Mouse (Mus musculus): Measurements from ENCODE around the gene Arl6. TPM values are rescaled to one million over a fixed set of nuclear protein-coding genes. Genes with fewer than 3 reads are reported as not detected.
A peak's percentile ranks its signal among the peaks of the same experiment; 100 is the strongest.

Arl6 gene
- polyA plus RNA-seq (2016; fragmentation: Nextera tagmentation; extraction: Ambion mirVana), result 57.6 and 58.6 TPM in 2 replicates

- WGBS, result under 1% methylated on average over 46 of the region's 46 CpGs
- Histone ChIP-seq H3K36me3 (replicated peaks) (no peaks in the 10 kb centered on the region; the same call in 1 of the 2 replicates), H3K4me3 (peak within 1 kb of the TSS; percentile 82), H3K27ac (peak within 1 kb of the TSS; percentile 97), H3K9me3 (no peaks in the 10 kb centered on the region), H3K4me1 (peaks cover 10% of the 10 kb centered on the region), H3K27me3 (ENCODE audit: poor library complexity, severe bottlenecking) (no peaks in the 10 kb centered on the region)
- DNase-seq (ENCODE audit: extremely low spot score, low spot score), result peak; percentile 92
These were observed at the start of gene Arl6 for GRCm38 (mm10) chr16:59639102-59639691. Gene Arl6, minus strand, starts transcription at chr16:59639391.

DNA sequence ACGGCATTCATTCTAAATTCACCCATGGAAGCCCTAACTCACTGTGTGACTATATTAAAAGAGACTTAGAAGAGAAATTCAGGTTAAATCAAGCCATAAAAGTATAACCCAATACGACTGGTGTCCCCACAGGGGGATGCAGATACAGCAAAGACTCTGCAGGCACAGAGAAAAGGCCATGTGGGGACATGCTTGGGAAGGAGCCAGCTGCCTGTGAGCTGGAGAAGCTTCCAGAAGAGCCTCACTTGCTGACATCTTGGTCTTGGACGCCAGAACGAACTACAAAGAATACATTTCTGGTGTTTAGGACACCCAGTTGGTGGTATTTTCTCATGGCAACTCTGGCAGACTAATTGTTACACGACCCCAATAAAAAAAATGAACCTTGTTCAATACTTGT, 45.9 kb upstream of the Arl6 start:
- no peaks in the 10 kb centered on the region for H3K4me1 ChIP-seq
- no peak for DNase-seq (ENCODE audit: extremely low spot score, low spot score)
- no peak overlapping the region for H3K4me3 ChIP-seq
- WGBS, result 84% methylated on average over 5 of the region's 5 CpGs
- H3K9me3 ChIP-seq, result no peaks in the 10 kb centered on the region
- H3K27me3 ChIP-seq (ENCODE audit: poor library complexity, severe bottlenecking), result no peaks in the 10 kb centered on the region
- no peak overlapping the region for H3K27ac ChIP-seq
- H3K36me3 ChIP-seq (replicated peaks), result no peaks in the 10 kb centered on the region

DNA sequence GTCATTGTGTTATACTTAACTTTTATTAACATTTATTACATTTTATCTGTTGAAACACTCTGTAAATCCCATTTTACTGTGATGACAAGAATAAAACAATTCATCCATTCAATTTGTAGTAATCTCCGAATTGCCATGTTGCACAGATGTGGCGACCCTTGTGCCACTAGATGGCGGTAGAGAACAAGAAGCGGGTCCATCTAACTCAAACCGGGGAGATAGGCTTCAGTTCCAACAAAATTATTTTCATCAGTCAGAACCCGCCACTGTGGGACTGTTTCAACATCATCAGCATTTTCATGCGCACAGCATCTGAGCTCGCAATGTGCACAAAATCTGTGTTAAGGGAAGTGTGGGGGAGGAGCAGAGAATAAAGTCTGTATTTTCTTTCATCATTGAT, 44.2 kb upstream of the Arl6 start:
- Histone ChIP-seq H3K27ac (no peak overlapping the region), H3K36me3 (replicated peaks) (no peaks in the 10 kb centered on the region), H3K9me3 (no peaks in the 10 kb centered on the region), H3K27me3 (ENCODE audit: poor library complexity, severe bottlenecking) (no peaks in the 10 kb centered on the region), H3K4me1 (no peaks in the 10 kb centered on the region), H3K4me3 (no peak overlapping the region)
- 9% methylated on average over 8 of the region's 8 CpGs for WGBS
- peak; percentile 70 for DNase-seq (ENCODE audit: extremely low spot score, low spot score)

GRCm38 (mm10) chr16:59682216-59682891, 43.2 kb upstream of the Arl6 start:
- WGBS, result 87% methylated on average over 8 of the region's 8 CpGs
- Histone ChIP-seq H3K27ac (no peak overlapping the region), H3K4me1 (no peaks in the 10 kb centered on the region), H3K27me3 (ENCODE audit: poor library complexity, severe bottlenecking) (no peaks in the 10 kb centered on the region), H3K4me3 (no peak overlapping the region), H3K36me3 (replicated peaks) (no peaks in the 10 kb centered on the region), H3K9me3 (no peaks in the 10 kb centered on the region)
- DNase-seq (ENCODE audit: extremely low spot score, low spot score), result no peak

DNA sequence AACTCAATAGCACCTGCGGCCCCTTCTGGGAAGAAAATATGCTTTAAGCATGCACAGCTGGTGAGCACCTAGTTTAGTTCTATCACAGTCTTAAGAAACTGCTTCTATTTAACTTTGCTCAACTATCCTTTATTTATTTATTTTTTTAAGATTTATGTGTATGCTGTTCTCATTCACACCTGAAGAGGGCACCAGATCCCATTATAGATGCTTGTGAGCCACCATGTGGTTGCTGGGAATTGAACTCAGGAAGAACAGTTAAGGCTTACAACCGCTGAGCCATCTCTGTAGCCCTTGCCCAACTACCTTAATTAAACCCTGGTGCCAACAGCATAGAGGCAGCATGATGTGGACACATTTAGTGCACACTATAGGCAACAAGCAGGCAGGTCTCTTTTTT, 27.7 kb upstream of the Arl6 start:
- no peak overlapping the region for H3K27ac ChIP-seq
- no peaks in the 10 kb centered on the region for H3K36me3 ChIP-seq (replicated peaks)
- no peaks in the 10 kb centered on the region for H3K9me3 ChIP-seq
- no peaks in the 10 kb centered on the region for H3K4me1 ChIP-seq
- DNase-seq (ENCODE audit: extremely low spot score, low spot score), result no peak
- no peaks in the 10 kb centered on the region for H3K27me3 ChIP-seq (ENCODE audit: poor library complexity, severe bottlenecking)
- H3K4me3 ChIP-seq, result no peak overlapping the region
- WGBS, result 93% methylated on average over 2 of the region's 2 CpGs

GRCm38 (mm10) chr16:59643766-59644165, 4.6 kb upstream of the Arl6 start:
- no peak overlapping the region for H3K27ac ChIP-seq
- no peaks in the 10 kb centered on the region for H3K36me3 ChIP-seq (replicated peaks)
- no peak overlapping the region for H3K4me3 ChIP-seq
- WGBS, result 56% methylated on average over 2 of the region's 2 CpGs
- DNase-seq (ENCODE audit: extremely low spot score, low spot score), result no peak
- no peaks in the 10 kb centered on the region for H3K9me3 ChIP-seq
- H3K4me1 ChIP-seq, result no peaks in the 10 kb centered on the region
- no peaks in the 10 kb centered on the region for H3K27me3 ChIP-seq (ENCODE audit: poor library complexity, severe bottlenecking)

DNA sequence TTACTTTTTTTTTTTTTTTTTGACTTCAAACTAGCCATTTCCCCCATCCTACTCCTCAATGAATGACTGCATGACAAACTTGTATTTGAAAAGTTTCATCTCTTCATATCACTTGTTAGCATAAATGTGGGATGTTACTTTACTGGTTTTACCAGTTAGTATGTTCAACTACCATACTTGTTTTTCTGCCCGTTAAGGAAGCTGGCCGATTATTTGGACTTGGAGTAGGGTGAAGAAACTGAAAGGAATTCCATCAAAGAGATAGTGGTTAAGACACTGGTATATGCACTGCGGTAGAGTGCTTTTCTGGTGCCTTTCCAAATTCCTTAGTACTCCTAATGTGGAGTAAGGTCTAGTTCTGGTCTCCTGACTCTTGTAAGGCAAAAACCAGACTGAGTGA, 794 bp upstream of the Arl6 start:
- DNase-seq (ENCODE audit: extremely low spot score, low spot score), result no peak
- no peak overlapping the region for H3K27ac ChIP-seq
- 95% methylated on average over 3 of the region's 3 CpGs for WGBS
- H3K9me3 ChIP-seq, result no peaks in the 10 kb centered on the region
- H3K27me3 ChIP-seq (ENCODE audit: poor library complexity, severe bottlenecking), result no peaks in the 10 kb centered on the region
- H3K4me1 ChIP-seq, result peaks cover 10% of the 10 kb centered on the region
- no peaks in the 10 kb centered on the region for H3K36me3 ChIP-seq (replicated peaks)
- peak overlapping the region; percentile 82; the same call in 1 of the 2 replicates for H3K4me3 ChIP-seq

DNA sequence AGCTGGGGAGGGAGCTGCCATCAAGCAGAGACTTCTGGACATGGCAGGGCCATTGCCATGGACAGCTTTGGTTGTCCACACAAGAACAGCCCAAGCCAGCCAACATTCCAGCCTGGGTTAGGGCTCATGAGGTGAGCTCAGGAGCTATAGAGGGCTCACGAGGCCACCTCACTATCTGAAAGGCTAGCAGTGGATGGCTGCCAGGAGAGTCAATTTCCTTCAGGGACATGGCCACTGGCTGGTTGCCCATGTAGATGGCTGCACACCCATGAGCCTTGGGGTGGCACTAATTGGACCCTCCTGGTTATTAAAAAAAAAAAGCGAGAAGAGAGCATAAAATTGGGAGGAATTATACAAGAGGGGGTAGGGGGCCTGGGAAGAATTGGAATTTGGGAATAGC, 4.6 kb downstream of the Arl6 start:
- H3K4me3 ChIP-seq, result no peak overlapping the region
- peaks cover 22% of the 10 kb centered on the region for H3K36me3 ChIP-seq (replicated peaks)
- no peak overlapping the region for H3K27ac ChIP-seq
- H3K27me3 ChIP-seq (ENCODE audit: poor library complexity, severe bottlenecking), result no peaks in the 10 kb centered on the region
- H3K9me3 ChIP-seq, result no peaks in the 10 kb centered on the region
- WGBS, result 89% methylated on average over 2 of the region's 2 CpGs
- DNase-seq (ENCODE audit: extremely low spot score, low spot score), result no peak
- peaks cover 10% of the 10 kb centered on the region for H3K4me1 ChIP-seq

GRCm38 (mm10) chr16:59621554-59621953, 17.6 kb downstream of the Arl6 start:
- Histone ChIP-seq H3K4me1 (no peaks in the 10 kb centered on the region), H3K36me3 (replicated peaks) (peaks cover 2% of the 10 kb centered on the region; the same call in 1 of the 2 replicates), H3K27ac (no peak overlapping the region), H3K4me3 (no peak overlapping the region), H3K27me3 (ENCODE audit: poor library complexity, severe bottlenecking) (no peaks in the 10 kb centered on the region), H3K9me3 (no peaks in the 10 kb centered on the region)
- DNase-seq (ENCODE audit: extremely low spot score, low spot score), result no peak
- WGBS, result 98% methylated on average over 2 of the region's 2 CpGs

DNA sequence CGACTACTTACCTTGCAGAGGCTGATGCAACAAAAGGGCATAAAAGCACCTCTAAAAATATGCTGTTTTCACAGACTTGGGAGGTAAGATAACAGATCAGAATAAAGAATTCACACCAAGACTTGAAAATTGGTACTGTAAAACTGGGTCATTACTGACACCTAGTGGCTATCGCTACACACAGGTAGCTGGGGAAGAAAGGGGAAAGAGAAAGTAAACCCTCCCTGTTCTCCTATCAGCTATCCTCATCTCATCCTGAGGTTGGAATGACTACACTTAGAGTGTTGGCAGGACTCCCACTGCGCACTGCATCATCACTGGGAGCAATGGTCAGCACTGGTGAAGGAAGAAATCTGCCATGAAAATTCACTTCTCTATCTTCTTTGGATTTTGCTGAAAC, 22.0 kb downstream of the Arl6 start:
- Histone ChIP-seq H3K9me3 (no peaks in the 10 kb centered on the region), H3K4me3 (no peak overlapping the region), H3K4me1 (no peaks in the 10 kb centered on the region), H3K27me3 (ENCODE audit: poor library complexity, severe bottlenecking) (no peaks in the 10 kb centered on the region), H3K27ac (no peak overlapping the region), H3K36me3 (replicated peaks) (peaks cover 7% of the 10 kb centered on the region)
- 43% methylated on average over 3 of the region's 3 CpGs for WGBS
- no peak for DNase-seq (ENCODE audit: extremely low spot score, low spot score)

- H3K27ac ChIP-seq, result no peak overlapping the region
- no peaks in the 10 kb centered on the region for H3K4me1 ChIP-seq
- H3K27me3 ChIP-seq (ENCODE audit: poor library complexity, severe bottlenecking), result no peaks in the 10 kb centered on the region
- no peak overlapping the region for H3K4me3 ChIP-seq
- 88% methylated on average over 3 of the region's 3 CpGs for WGBS
- no peak for DNase-seq (ENCODE audit: extremely low spot score, low spot score)
- peaks cover 13% of the 10 kb centered on the region for H3K36me3 ChIP-seq (replicated peaks)
- no peaks in the 10 kb centered on the region for H3K9me3 ChIP-seq
These were observed 23.5 kb downstream of the Arl6 start for GRCm38 (mm10) chr16:59615675-59616074.

GRCm38 (mm10) chr16:59610750-59611149, 28.4 kb downstream of the Arl6 start:
- Histone ChIP-seq H3K36me3 (replicated peaks) (peaks cover 18% of the 10 kb centered on the region), H3K4me3 (no peak overlapping the region), H3K9me3 (no peaks in the 10 kb centered on the region), H3K27ac (no peak overlapping the region), H3K27me3 (ENCODE audit: poor library complexity, severe bottlenecking) (no peaks in the 10 kb centered on the region), H3K4me1 (no peaks in the 10 kb centered on the region)
- WGBS, result 84% methylated on average over 1 of the region's 1 CpGs
- no peak for DNase-seq (ENCODE audit: extremely low spot score, low spot score)

DNA sequence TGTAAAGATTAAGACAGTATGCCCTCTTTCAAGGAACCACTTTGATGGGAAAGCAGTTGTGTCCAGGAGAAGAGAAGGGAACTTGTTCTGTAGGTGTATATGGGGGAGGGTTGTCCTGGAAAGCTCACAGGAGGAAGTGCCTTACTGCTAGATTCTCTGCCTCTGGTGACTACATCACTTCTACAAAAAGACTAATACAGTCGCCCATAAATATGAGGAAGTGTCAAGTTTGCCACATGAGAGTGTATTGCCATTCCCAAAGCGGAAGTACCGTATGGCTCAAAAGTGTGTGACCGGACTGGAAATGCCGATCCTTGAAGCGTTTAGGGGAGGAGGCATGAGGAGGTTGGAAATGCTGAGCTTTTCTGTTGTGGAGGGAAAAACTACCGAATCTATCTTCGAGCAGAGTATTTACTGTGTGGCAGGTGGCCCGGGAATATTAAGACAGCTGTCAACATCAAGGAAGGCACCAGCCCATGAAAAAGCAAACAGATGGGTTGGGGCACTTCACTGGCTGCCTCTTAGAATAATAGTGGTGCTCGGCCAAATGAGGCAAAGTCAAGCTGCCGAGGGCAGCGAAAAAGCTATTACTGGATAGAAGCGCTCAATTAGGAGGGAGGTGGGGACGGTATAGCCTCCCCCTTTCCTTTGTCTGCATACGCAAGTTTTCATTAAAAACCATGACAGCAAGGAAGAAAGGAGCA, 35.0 kb downstream of the Arl6 start:
- Histone ChIP-seq H3K36me3 (replicated peaks) (peaks cover 2% of the 10 kb centered on the region; the same call in 1 of the 2 replicates), H3K9me3 (no peaks in the 10 kb centered on the region), H3K27me3 (ENCODE audit: poor library complexity, severe bottlenecking) (peaks cover 30% of the 10 kb centered on the region), H3K4me1 (peaks cover 20% of the 10 kb centered on the region), H3K27ac (no peak overlapping the region), H3K4me3 (no peak overlapping the region)
- 70% methylated on average over 15 of the region's 15 CpGs for WGBS
- no peak for DNase-seq (ENCODE audit: extremely low spot score, low spot score)

Data from forebrain, embryonic 10.5 days (tissue).